Mouse (Mus musculus) heart, postnatal 10 days (tissue): ENCODE results near the gene Fmr1. TPM values are rescaled to one million over a fixed set of nuclear protein-coding genes. Genes with fewer than 3 reads are reported as not detected.
"Not testable (repeated sequence)": the region's sequence is repeated elsewhere in the genome, so short reads cannot be mapped to it uniquely, and the experiment has no call there.

Experiments
- DNase-seq, 2 experiments: peaks; one replicate each; pipeline ENCODE4 v3.0.0; 2021
- intact Hi-C: fragments of 180-260 bp; cut with DNase I; formaldehyde crosslinking; loops from one replicate; pipeline ENCODE4 v1.15.1; 2025
- total RNA-seq, 2 experiments: library from RNA; stranded (reverse); gene quantifications; 2 replicates each; pipeline ENCODE4 v1.2.3; 2021

Fmr1 gene
- 10 to 100 TPM; 26.2 TPM for total RNA-seq

DNA sequence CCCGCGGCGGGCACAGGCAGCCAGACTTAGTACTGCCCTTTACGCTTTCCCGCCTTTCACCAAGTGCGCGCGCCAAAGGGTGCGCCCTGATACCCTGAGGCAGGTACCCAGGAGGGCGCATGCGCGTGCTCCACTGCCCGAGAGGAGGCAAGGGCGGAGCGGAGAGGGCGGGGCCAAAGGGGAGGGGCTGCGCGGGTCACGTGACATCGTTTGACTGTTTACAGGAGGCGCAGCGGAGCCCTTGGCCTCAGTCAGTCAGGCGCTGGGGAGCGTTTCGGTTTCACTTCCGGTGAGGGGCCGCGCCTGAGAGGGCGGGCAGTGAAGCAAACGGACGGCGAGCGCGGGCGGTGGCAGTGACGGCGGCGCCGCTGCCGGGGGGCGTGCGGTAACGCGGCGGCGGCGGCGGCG lies at the start of gene Fmr1:
Fmr1 (plus strand) TSS at position 209 of the 408 bp plus-strand sequence.
- peak; percentile 97 for DNase-seq

DNA sequence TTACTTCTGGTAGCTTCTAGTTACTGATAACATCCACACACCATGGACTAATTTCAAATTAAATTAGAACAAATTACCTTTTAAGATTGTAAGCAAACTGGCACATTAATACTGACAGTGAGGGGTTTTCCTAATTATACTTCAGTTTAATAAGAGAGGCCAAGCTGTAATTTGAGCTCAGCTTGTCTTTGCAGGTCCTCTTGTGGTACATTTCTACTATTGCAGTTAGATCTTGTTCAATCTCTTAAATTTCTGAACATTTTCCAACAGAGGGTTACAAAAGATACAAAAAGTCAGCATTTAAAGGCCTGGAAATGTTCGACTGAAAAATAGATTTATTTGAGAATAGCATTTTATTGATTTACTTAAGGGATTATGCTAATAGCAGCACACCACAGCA lies 36.7 kb upstream of the Fmr1 start:
- DNase-seq = no peak
- intact Hi-C loops = no loop called here

More for the DNA sequence above, at the start of gene Fmr1:
- intact Hi-C loops = no loop called here

DNA sequence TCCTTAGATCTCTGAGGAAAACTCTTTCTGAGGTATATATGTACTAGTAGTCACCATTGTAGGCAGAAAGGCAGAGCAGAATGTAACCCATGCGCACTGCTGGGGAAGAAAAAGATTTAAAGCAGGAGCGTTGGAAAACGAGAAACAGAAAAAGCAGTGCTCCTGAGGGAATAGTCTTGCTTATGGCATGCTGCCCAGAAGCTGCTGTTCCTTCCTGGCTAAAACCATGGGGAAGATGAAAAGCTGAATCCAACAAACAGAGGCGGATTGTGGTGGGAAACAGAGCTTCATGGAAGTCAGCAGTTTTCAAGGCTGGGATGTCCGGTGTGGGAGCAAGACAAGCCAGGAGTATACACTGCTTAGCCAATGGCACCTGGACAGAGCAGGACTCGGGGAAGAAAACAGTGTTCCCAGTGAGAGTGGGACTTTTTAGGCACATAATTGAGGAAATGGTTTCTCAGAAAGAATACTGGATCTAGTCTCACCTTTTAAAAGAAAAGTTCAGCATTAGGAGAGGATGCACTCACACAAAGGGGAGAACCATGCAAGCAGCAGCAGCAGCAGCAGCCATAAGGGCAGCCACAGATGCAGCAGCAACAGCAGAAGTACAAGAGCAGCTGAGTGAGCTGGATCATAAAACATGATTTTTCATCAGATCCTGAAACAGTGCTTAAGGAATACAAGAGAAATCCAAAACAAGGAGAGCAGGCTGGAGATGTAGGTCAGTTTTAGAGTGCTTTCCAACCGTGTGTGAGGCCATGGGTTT lies 33.0 kb upstream of the Fmr1 start:
- intact Hi-C loops = no loop called here
- DNase-seq = peak; percentile 41 to 47

DNA sequence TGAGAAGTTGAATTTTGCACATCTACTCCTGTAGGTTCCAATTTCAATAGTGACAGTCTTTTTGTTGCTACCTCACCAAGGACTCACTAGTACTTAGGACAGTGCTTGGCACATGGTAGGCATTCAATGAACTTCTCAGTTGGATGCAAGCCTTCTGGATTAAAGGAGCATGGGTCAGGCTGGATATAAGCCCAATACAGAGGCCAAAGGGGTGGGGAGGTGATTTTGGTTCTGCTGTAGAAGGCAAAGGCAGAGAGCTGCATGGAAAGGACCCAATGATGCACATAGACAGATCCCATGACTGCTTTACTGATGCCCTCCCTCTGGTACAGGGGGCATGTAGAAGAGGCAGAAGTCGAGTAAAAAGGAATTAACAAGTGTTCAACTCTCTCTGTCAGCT lies 833 bp upstream of the Fmr1 start:
- DNase-seq = peak in 1 of 2 experiments; percentile 1
- intact Hi-C loops = no loop called here

DNA sequence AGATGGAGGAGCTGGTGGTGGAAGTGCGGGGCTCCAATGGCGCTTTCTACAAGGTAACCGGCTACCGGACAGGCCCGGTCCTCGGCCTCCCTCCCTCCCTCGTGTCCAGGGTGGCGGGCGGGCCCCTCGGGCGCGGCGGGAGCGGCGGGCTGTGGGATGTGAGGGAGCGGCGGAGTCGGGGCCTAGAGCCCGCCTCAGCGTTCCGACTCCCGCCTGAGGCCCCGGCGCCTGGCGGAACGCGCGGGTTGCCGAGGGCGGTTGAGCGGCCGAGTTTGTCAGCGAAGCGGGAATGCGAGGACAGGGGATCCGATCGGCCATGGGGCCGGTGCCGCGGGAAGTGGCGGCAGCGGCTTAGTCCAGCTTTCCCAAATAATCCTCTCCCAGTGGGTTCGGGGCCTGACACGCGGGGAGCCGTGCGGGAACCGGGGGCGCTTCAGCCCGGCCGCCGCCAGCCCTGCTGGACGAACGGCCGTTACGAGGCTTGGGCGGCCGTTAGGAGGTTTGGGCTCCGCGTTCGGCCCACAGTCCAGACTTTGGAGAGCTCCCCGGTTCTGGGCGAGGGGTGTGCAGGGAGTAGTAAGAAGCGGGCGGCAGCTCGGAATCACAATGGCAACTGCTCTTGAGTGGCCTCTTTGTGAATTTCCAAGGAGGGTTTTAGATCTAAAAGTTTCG lies 610 bp downstream of the Fmr1 start:
- intact Hi-C loops = no loop called here
- DNase-seq = peak in 1 of 2 experiments; percentile 46

DNA sequence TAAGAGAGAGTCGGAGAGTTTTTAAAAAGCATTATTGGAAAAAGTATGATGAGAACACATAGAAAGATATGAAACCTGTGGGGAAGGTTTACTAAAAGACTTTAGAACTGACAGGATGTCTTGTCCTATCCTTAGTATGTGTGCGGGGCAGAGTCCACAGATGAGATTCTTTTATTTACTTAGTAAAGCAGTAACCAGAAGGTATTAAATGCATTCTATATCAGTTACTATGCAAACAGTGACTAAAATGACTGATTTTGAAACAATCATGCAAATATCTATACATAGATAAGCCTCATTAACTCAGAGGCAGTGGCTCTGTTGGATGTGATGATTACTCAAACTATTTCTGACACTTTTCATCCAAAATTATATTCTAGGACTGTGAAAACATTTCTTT lies 6.4 kb downstream of the Fmr1 start:
- intact Hi-C loops = no loop called here
- no peak for DNase-seq

DNA sequence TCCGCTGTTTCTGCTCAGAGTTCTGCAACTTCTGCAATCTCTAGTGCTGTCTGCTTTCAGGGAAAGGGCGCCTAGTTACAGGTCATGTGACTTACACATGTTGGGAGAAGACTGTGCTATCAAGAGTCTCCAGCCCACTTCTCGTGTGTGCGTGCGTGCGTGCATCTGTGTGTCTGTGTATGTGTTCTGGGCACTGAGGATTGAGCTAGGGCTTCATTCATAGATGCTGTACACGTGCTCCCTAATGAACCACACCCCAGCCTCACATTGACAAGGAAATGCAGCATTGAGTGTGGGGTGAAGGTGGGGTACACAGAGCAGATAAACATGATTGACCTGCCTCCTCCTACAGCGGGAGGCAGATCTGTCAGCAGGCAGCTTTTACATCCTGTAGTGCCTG lies 13.6 kb downstream of the Fmr1 start:
- DNase-seq, intact Hi-C loops: not testable (repeated sequence)

DNA sequence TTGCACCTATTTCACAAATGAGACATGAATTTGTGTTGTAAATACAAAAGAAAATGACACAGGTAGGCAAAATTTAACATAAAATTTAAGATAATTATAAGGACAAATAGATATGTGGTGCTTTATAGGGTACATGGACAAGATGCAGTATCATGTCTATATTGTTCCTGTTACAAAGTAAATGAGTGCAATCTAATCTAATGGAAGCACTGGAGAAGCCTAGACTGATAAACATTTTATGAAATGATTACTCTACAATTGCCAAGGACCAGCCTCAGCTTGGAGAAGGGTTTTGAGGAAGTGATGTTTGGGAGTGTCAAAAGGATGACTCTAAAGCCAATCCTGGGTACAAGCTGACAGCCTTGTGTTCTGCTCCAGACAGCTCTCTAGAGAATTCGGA lies 58.6 kb downstream of the Fmr1 start:
- intact Hi-C loops = no loop called here

DNA sequence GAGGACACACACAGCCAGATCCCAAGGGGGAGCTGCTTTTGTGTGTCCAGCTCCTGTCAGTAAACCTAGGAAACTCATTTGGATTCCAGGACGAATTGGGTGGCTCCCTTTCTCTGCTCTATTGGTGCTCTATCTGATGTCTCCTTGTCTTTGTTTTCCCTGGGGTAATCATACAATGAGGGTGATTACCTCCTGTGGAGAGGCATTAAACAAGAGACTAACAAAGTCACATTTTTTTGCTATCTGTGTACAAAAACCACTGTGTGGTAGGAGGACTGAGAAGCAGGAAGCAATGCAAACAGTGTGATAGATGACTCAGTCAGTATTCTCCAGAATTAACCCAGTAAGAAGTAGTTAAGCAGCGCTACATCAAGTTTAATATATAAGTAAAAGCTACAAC lies 61.7 kb downstream of the Fmr1 start:
- intact Hi-C loops = no loop called here

More for the DNA sequence above, 58.6 kb downstream of the Fmr1 start:
- DNase-seq = no peak

DNA sequence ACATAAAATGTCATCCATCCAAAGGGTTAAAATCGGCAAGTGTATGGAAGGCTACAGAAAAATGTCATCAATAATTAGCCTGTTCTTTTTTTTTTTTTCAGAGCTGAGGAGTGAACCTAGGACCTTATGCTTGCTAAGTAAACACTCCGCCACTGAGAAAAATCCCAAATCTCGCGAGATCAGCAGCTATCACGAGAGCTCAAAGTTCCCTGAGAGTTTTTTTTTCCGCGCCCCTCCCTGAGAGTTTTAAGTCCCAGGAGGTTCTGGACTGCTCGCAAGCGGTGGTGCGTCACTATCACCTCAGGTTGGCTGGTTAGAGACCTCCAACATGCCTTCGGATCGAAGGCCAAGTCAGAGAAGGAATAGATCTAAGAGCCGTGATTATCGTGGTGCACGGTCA lies 83.3 kb downstream of the Fmr1 start, which contains the start of gene Fmr1nb:
Fmr1nb (plus strand) TSS at position 234 of the 400 bp plus-strand sequence.
- intact Hi-C loops = no loop called here
- no peak for DNase-seq

More for the DNA sequence above, 61.7 kb downstream of the Fmr1 start:
- no peak for DNase-seq

Other genes with a start within 250 kb of the Fmr1 start
- gene Fmr1nb, start 83.3 kb downstream of the Fmr1 start, total RNA-seq = 1 to 10 TPM; 1.7 to 2.7 TPM
- gene Gm14698, start 142.6 kb downstream of the Fmr1 start, total RNA-seq = 1 to 10 TPM; 1.5 to 1.6 TPM
- not detected for gene Gm6812, start 214.5 kb downstream of the Fmr1 start, total RNA-seq